9 mouse cellular contexts compared by ENCODE assay signal in genomic region chr5:111434342-111434842, GRCm38 (mm10). TPM values are rescaled to one million over a fixed set of nuclear protein-coding genes. Genes with fewer than 3 reads are reported as not detected.
DNase-seq lines count a peak whose midpoint lies in the region; ATAC-seq lines count a peak whose summit lies in the region.
"Had no signal": no experiment of that assay in that cellular context is flagged by ENCODE, and none has a peak within 500 bp of the region (broad histone marks: within the 10 kb centered on the region; RNA-seq: fewer than 3 reads in every experiment).

No protein-coding gene starts in this region.

- DNase-seq in kidney, adult 11 months = no peak
- peak; percentile 40 for DNase-seq in brain, adult 2 months (ENCODE audit: low read depth, low spot score)
- DNase-seq in midbrain, embryonic 10.5 days (ENCODE audit: low spot score) = no peak
- no peak for DNase-seq in spleen, adult 18-20 months
- no peak for DNase-seq in gastrocnemius, postnatal 4 days (ENCODE audit: low spot score in 2 of 2)
- DNase-seq in frontal cortex, postnatal 25 days (ENCODE audit: low spot score in 2 of 2) = no peak
- DNase-seq: liver, embryonic 13.5 days had no signal

- H3K4me3 ChIP-seq in kidney, embryonic 14.5 days (ENCODE audit: low read length) = no peak overlapping the region
- H3K4me3 ChIP-seq in forebrain, embryonic 15.5 days = peak overlapping the region; percentile 27
- no peak overlapping the region for H3K4me3 ChIP-seq in midbrain, embryonic 10.5 days
- H3K4me3 ChIP-seq: liver, embryonic 13.5 days had no signal

- H3K27ac ChIP-seq in kidney, embryonic 14.5 days (ENCODE audit: low read depth, low read length) = no peak overlapping the region
- peak overlapping the region; percentile 80 for H3K27ac ChIP-seq in forebrain, embryonic 15.5 days (replicated peaks)
- 0 out of 2 replicates have a peak overlapping the region, but pooled peaks have one; percentile 33 for H3K27ac ChIP-seq in midbrain, embryonic 10.5 days (replicated peaks)
- H3K27ac ChIP-seq: liver, embryonic 13.5 days had no signal

- H3K9me3 ChIP-seq in kidney, embryonic 14.5 days (ENCODE audit: control insufficient read depth, low read length) = no peaks in the 10 kb centered on the region
- no peaks in the 10 kb centered on the region for H3K9me3 ChIP-seq in forebrain, embryonic 15.5 days
- no peaks in the 10 kb centered on the region for H3K9me3 ChIP-seq in midbrain, embryonic 10.5 days (replicated peaks)
- H3K9me3 ChIP-seq: liver, embryonic 13.5 days had no signal

- H3K27me3 ChIP-seq in kidney, embryonic 14.5 days (ENCODE audit: control insufficient read depth, insufficient read depth, low read length) = peaks cover 10% of the 10 kb centered on the region
- H3K27me3 ChIP-seq in forebrain, embryonic 15.5 days = no peaks in the 10 kb centered on the region
- H3K27me3 ChIP-seq in midbrain, embryonic 10.5 days (ENCODE audit: low read depth, poor library complexity, severe bottlenecking) = no peaks in the 10 kb centered on the region

- peaks cover 31% of the 10 kb centered on the region for H3K4me1 ChIP-seq in kidney, embryonic 14.5 days (ENCODE audit: control insufficient read depth, insufficient read depth, low read length)
- H3K4me1 ChIP-seq in forebrain, embryonic 15.5 days = peaks cover 94% of the 10 kb centered on the region
- H3K4me1 ChIP-seq in midbrain, embryonic 10.5 days = peaks cover 93% of the 10 kb centered on the region

- 15% methylated on average over 14 of the region's 16 CpGs for WGBS in kidney, embryonic 14.5 days
- WGBS in forebrain, embryonic 15.5 days = 7% methylated on average over 13 of the region's 16 CpGs
- 53% methylated on average over 16 of the region's 16 CpGs for WGBS in midbrain, embryonic 10.5 days

- ATAC-seq in kidney, embryonic 14.5 days (ENCODE audit: low FRiP score, low TSS enrichment) = peak; percentile 65
- peak; percentile 69 for ATAC-seq in forebrain, embryonic 15.5 days (replicated peaks)

- no peak overlapping the region for H3K9ac ChIP-seq in kidney, embryonic 14.5 days (ENCODE audit: low read depth, low read length)
- peak overlapping the region; percentile 34 for H3K9ac ChIP-seq in forebrain, embryonic 15.5 days (replicated peaks)
- H3K9ac ChIP-seq: liver, embryonic 13.5 days had no signal

- no peaks in the 10 kb centered on the region for H3K36me3 ChIP-seq in kidney, embryonic 14.5 days (ENCODE audit: control insufficient read depth, insufficient read depth, low read length)
- H3K36me3 ChIP-seq in forebrain, embryonic 15.5 days = no peaks in the 10 kb centered on the region
- peaks cover 95% of the 10 kb centered on the region for H3K36me3 ChIP-seq in midbrain, embryonic 10.5 days
- H3K36me3 ChIP-seq: liver, embryonic 13.5 days had no signal

- H3K4me2 ChIP-seq in kidney, embryonic 14.5 days (replicated peaks; ENCODE audit: low read depth, low read length) = no peak overlapping the region
- H3K4me2 ChIP-seq in forebrain, embryonic 15.5 days (replicated peaks) = peak overlapping the region; percentile 83
- H3K4me2 ChIP-seq: liver, embryonic 13.5 days had no signal

RNA-seq across cellular contexts. Expression of gene Mn1, which starts 17.2 kb away (rescaled TPM):
- 5.1 and 6.9 TPM in 2 replicates for polyA plus RNA-seq in kidney, embryonic 14.5 days (2014; fragmentation: Nextera tagmentation; extraction: Ambion mirVana)
- polyA plus RNA-seq in forebrain, embryonic 15.5 days (2015; fragmentation: Nextera tagmentation; extraction: Ambion mirVana) = 102 and 109 TPM in 2 replicates
- 53.0 and 63.2 TPM in 2 replicates for polyA plus RNA-seq in midbrain, embryonic 10.5 days (2016; fragmentation: Nextera tagmentation; extraction: Ambion mirVana)
- 10 to 100 TPM; 24.4 to 27.4 TPM for total RNA-seq in gastrocnemius, postnatal 4 days (2021)
